Mouse (Mus musculus) thymus, adult 2 months (tissue): Measurements from ENCODE around the gene Homer1. TPM values are rescaled to one million over a fixed set of nuclear protein-coding genes. Genes with fewer than 3 reads are reported as not detected.

Experiments used
- DNase-seq: peaks from one replicate; pipeline ENCODE4 v3.0.0; 2021
- H3K27ac ChIP-seq: fragments of 200-500 bp; 2 replicates; pipeline ENCODE4 v1.5.1; 2012; ENCODE audit warnings: low read length, control low read depth; ENCODE audit not compliant: control insufficient read depth, insufficient read depth
- H3K27me3 ChIP-seq: fragments of 200-500 bp; 2 replicates; pipeline ENCODE4 v1.6.1; 2012; ENCODE audit warnings: mild to moderate bottlenecking, low read length, moderate library complexity, mixed read lengths; ENCODE audit not compliant: control insufficient read depth, insufficient read depth
- H3K36me3 ChIP-seq: fragments of 200-500 bp; 2 replicates; pipeline ENCODE4 v1.6.1; 2012; ENCODE audit warnings: mild to moderate bottlenecking, low read length, moderate library complexity; ENCODE audit not compliant: control insufficient read depth, insufficient read depth
- H3K4me1 ChIP-seq: fragments of 200-500 bp; replicated peaks from 2 replicates; pipeline ENCODE4 v1.6.1; 2012; ENCODE audit warnings: low read length; ENCODE audit not compliant: control insufficient read depth, insufficient read depth
- H3K4me3 ChIP-seq: fragments of 200-500 bp; 2 replicates; pipeline ENCODE4 v1.5.1; 2012; ENCODE audit warnings: mild to moderate bottlenecking, low read length, control low read depth, moderate library complexity; ENCODE audit not compliant: control insufficient read depth, insufficient read depth
- CTCF ChIP-seq: fragments of 200-500 bp; IDR thresholded peaks from 2 replicates; pipeline ENCODE4 v1.5.1; 2012; ENCODE audit warnings: mild to moderate bottlenecking, control low read depth, low read length, moderate library complexity, borderline replicate concordance; ENCODE audit not compliant: control insufficient read depth, poor library complexity, insufficient read depth; ENCODE audit errors: extremely low read depth
- POLR2A ChIP-seq: fragments of 200-500 bp; IDR thresholded peaks from 2 replicates; pipeline ENCODE4 v1.6.1; 2012; ENCODE audit warnings: mild to moderate bottlenecking, low read length, control low read depth, moderate library complexity; ENCODE audit not compliant: control insufficient read depth, poor library complexity, insufficient read depth; ENCODE audit errors: extremely low read depth
- WGBS: fragments of 180-500 bp; shearing (Covaris S2); methylation state at CpG from one replicate; pipeline ENCODE4 v1.1.7; 2018; 5-methylcytosine and 5-hydroxymethylcytosine counted together
- polyA plus RNA-seq: library from polyadenylated mRNA; depleted of rRNA; stranded (reverse); fragments of >200 nt; gene quantifications from 2 replicates; pipeline ENCODE4 v1.2.3, GENCODE M21; 2012

The Homer1 gene
- polyA plus RNA-seq, 1 experiment: 2.5 TPM

DNA sequence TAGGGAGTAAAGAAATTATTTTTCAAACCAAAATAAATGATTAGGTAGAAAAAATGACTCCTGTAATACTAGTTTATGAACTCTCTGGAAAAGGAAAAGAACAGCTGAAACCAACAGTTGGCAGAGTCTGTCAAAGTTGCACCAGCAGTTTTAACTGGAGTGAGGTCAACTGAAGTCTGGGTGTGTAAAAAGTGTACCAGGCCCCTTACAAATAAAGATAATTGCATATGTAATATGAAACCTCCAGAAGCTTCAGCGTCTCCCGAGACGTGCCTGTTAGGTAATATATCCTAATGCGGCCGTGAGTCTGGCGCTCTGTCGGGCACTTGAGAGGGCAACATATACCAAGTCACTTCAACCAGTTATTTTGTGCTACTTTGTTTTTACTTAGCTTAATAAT lies 8.3 kb downstream of the Homer1 start:
- Histone ChIP-seq H3K27me3 (no peaks in the 10 kb centered on the region; the same call in 1 of the 2 replicates), H3K4me3 (no peak overlapping the region), H3K36me3 (no peaks in the 10 kb centered on the region), H3K27ac (no peak overlapping the region), H3K4me1 (peaks cover 2% of the 10 kb centered on the region; the same call in 1 of the 2 replicates)
- WGBS: 88% methylated on average over 7 of the region's 7 CpGs
- DNase-seq: no peak
- no peak for TF ChIP-seq CTCF
- TF ChIP-seq POLR2A: no peak

DNA sequence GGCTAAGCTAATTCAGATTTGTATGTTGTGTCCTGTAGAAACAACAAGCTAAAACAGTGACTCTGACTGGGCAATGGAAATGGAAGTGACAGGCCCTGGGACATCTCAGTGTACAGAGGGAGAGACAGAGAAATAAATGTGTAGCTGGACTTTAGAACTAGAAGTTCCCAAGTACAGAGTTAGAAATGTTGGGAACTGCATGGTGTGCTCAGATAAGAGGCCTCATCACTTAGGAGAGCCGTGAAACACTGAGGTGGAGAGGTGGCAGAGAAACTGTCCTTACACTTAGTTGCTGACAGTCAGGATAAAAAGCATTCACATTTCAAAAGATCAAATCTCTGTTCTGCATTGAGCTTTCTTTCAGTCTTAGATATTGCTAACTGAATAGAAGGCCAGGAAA lies 9.9 kb downstream of the Homer1 start:
- Histone ChIP-seq H3K27me3 (no peaks in the 10 kb centered on the region; the same call in 1 of the 2 replicates), H3K36me3 (no peaks in the 10 kb centered on the region), H3K4me3 (no peak overlapping the region), H3K27ac (no peak overlapping the region), H3K4me1 (peaks cover 2% of the 10 kb centered on the region; the same call in 1 of the 2 replicates)
- no peak for DNase-seq
- TF ChIP-seq POLR2A (no peak), CTCF (no peak)
- 98% methylated on average over 1 of the region's 1 CpGs for WGBS

DNA sequence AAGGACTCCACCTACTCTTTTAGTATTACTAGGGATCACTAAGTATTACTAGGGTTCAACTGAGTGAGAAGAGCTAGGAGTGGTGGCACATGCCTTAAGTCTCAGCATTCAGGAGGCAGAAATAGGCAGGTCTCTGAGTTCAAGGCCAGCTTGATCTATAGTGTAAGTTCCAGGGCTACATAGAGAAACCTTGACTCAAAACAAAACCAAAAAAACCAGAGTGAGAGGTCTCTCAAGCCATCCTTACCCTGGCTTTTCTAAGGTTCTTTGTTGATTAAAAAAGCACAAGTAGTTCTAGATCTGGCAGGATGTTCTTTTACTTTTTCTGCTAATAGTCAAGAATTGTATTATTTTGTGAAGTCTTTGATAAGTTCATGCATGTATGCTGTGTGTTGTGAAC lies 13.1 kb downstream of the Homer1 start:
- Histone ChIP-seq H3K27ac (no peak overlapping the region), H3K36me3 (no peaks in the 10 kb centered on the region), H3K27me3 (no peaks in the 10 kb centered on the region), H3K4me3 (no peak overlapping the region), H3K4me1 (no peaks in the 10 kb centered on the region)
- DNase-seq: no peak
- TF ChIP-seq CTCF (no peak), POLR2A (no peak)

DNA sequence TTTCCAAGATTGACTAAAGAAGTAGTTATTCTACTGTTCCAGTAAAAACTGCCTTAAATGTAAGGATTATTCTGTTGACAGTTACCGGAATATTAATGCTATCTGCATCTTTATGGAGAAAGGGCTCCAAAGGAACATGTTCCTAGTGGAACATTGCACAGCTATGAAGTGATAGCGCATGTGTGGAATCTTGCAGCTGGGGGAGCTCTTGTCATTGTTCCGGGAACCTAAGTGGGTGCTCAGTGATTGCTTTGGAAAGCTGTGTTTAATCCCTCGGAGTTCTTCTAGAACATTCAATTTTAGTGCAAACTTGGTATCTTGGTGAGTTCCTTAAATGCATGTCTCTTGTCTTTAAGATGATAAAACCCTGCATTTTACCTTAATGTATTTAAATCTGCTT lies 14.9 kb downstream of the Homer1 start:
- TF ChIP-seq POLR2A: no peak
- TF ChIP-seq CTCF: no peak
- H3K27ac ChIP-seq: no peak overlapping the region
- 97% methylated on average over 4 of the region's 4 CpGs for WGBS
- no peaks in the 10 kb centered on the region for H3K36me3 ChIP-seq
- no peaks in the 10 kb centered on the region for H3K4me1 ChIP-seq
- no peak for DNase-seq
- H3K27me3 ChIP-seq: no peaks in the 10 kb centered on the region
- H3K4me3 ChIP-seq: no peak overlapping the region

DNA sequence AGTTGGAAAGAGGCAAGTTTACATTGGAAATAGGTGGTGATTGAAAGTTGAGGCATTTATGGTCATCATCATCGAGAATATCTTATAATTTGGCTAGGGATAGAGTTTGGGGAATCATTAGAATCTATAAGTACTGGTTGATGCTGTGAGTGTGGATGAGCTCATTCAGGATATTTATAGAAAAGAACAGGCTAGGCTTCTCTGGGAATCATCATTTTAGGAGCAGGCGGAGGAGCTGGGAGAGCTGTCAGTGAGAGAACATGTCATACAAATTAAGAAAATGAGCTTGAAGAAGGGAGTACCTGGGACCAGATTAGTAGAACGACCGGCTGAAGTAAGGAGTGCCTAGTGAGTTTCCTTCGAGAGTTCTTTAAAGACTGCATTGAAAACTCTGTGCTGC lies 20.7 kb downstream of the Homer1 start:
- TF ChIP-seq CTCF (no peak), POLR2A (no peak)
- DNase-seq: no peak
- no peaks in the 10 kb centered on the region for H3K36me3 ChIP-seq
- no peaks in the 10 kb centered on the region for H3K27me3 ChIP-seq
- H3K27ac ChIP-seq: no peak overlapping the region
- H3K4me3 ChIP-seq: no peak overlapping the region
- WGBS: 94% methylated on average over 5 of the region's 5 CpGs
- H3K4me1 ChIP-seq: no peaks in the 10 kb centered on the region

DNA sequence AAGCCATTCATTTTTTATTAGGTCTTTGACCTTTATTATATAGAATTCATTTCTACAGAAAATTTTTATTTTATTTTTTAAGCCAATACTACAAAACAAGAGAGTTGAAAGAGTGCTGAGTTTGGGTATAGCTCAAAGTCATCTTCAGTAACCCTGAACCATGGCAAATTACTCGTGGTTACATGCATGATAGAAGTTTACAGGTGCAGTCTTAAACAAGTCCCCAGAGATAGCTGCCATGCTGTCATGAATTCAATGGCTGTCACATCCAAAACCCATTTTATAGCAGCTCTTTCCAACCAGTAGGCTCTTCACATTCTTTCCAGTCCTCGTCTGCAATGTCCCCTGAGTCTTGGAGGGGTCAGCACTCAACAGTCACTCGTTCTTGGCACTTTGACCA lies 26.9 kb downstream of the Homer1 start:
- no peak overlapping the region for H3K27ac ChIP-seq

DNA sequence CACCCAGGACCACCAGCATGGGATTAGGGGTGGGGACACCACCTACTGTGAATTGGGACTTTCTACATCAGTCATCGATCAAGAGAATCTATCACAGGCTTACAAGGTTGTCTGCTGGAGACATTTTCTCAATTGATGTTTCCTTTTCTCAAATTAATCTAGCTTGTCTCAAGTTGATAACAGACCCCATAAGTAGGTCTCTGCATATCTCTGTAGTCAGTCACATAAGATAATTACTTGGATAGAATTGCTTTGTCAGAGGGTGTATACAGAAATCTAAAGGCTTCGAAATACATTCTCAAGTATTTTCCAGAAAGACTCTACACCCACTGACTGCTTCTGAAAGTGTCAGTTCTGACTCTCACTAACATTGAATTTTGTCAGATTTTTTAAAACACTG lies 32.3 kb downstream of the Homer1 start:
- Histone ChIP-seq H3K4me3 (no peak overlapping the region), H3K36me3 (no peaks in the 10 kb centered on the region), H3K27ac (no peak overlapping the region), H3K4me1 (no peaks in the 10 kb centered on the region), H3K27me3 (no peaks in the 10 kb centered on the region)
- no peak for DNase-seq
- TF ChIP-seq POLR2A: no peak
- no peak for TF ChIP-seq CTCF
- WGBS: 94% methylated on average over 2 of the region's 2 CpGs

More for the DNA sequence above, 26.9 kb downstream of the Homer1 start:
- Histone ChIP-seq H3K36me3 (no peaks in the 10 kb centered on the region), H3K27me3 (no peaks in the 10 kb centered on the region), H3K4me1 (no peaks in the 10 kb centered on the region), H3K4me3 (no peak overlapping the region)
- DNase-seq: no peak
- 70% methylated on average over 3 of the region's 3 CpGs for WGBS
- TF ChIP-seq POLR2A (no peak), CTCF (no peak)
